Mouse (Mus musculus): ENCODE data around the gene Myom1.

DNA sequence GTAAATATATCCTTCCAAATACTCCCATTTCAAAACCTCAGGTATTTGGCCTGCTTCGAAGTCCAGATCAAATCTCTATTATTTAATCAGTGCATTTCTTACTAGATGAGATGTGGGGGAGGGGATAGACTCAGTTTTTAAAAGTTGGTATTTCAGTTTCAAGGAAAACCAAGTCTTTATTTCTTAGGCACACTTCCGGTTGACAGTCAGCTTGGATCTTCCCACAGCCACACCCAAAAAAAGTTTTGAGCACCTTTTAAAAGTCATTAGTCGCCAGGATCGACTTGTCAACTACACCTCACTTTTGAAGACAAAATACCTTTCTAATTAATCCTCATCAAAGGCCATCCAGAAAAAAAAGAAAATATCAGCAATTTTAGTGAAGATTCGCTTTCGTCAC lies 1.4 kb upstream of the Myom1 start:
- no peak for TF ChIP-seq CTCF (IDR thresholded peaks at IDR 0.05; ENCODE audit: low read depth, low read length)
- TF ChIP-seq POLR2A (IDR thresholded peaks at IDR 0.05; ENCODE audit: borderline replicate concordance, low read depth, low read length): no peak

Data from bone marrow macrophage, adult 2 months (primary cell).